Mouse (Mus musculus): Measurements from ENCODE around the gene Zfp831. TPM values are rescaled to one million over a fixed set of nuclear protein-coding genes. Genes with fewer than 3 reads are reported as not detected.

Gene Zfp831
- total RNA-seq, 2 experiments from 2014 or later, result 0.20 to 0.28 TPM

GRCm38 (mm10) chr2:174727114-174727823 lies 83.9 kb downstream of the Zfp831 start:
- DNase-seq (ENCODE audit: low spot score in 2 of 2), result no peak

GRCm38 (mm10) chr2:174731939-174732338 lies 88.6 kb downstream of the Zfp831 start:
- no peak for DNase-seq (ENCODE audit: low spot score in 2 of 2)

- no peak for DNase-seq (ENCODE audit: low spot score in 2 of 2)
Observed at GRCm38 (mm10) chr2:174735270-174735669, 91.9 kb downstream of the Zfp831 start.

GRCm38 (mm10) chr2:174747182-174747581 lies 103.8 kb downstream of the Zfp831 start:
- no peak for DNase-seq (ENCODE audit: low spot score in 2 of 2)

GRCm38 (mm10) chr2:174748381-174748780 lies 105.0 kb downstream of the Zfp831 start:
- DNase-seq (ENCODE audit: low spot score in 2 of 2), result no peak

GRCm38 (mm10) chr2:174753197-174753596 lies 109.9 kb downstream of the Zfp831 start:
- no peak for DNase-seq (ENCODE audit: low spot score in 2 of 2)

GRCm38 (mm10) chr2:174754231-174754630 lies 110.9 kb downstream of the Zfp831 start:
- DNase-seq (ENCODE audit: low spot score in 2 of 2), result no peak

GRCm38 (mm10) chr2:174759189-174759588 lies 115.9 kb downstream of the Zfp831 start:
- DNase-seq (ENCODE audit: low spot score in 2 of 2), result no peak

Other genes starting within 250 kb of the Zfp831 start
- gene Nelfcd, start 227.7 kb upstream of the Zfp831 start, total RNA-seq (2021), result 10 to 100 TPM; 77.0 to 78.4 TPM
- 100 to 1,000 TPM; 107 to 114 TPM for gene Ctsz, start 204.5 kb upstream of the Zfp831 start, total RNA-seq (2021)
- 1 to 10 TPM; 1.4 to 2.7 TPM for gene Tubb1, start 192.8 kb upstream of the Zfp831 start, total RNA-seq (2021)
- 100 to 1,000 TPM; 380 to 432 TPM for gene Atp5e, start 179.4 kb upstream of the Zfp831 start, total RNA-seq (2021)
- 100 to 1,000 TPM in 1 of 2 experiments, 10 to 100 TPM in 1; 98.1 to 101 TPM for gene Prelid3b, start 170.5 kb upstream of the Zfp831 start, total RNA-seq (2021)
- gene Edn3, start 117.1 kb downstream of the Zfp831 start, total RNA-seq (2021), result 10 to 100 TPM; 12.2 to 13.7 TPM

Measured in adrenal gland, postnatal 4 days (tissue).